Mouse (Mus musculus): ENCODE data around the gene Hsd3b1. TPM values are rescaled to one million over a fixed set of nuclear protein-coding genes. Genes with fewer than 3 reads are reported as not detected.

Hsd3b1 gene
- polyA plus RNA-seq, 1 experiment from 2014 or later: 0.44 TPM

GRCm38 (mm10) chr3:98862800-98863199 is 3.2 kb upstream of the Hsd3b1 start:
- Histone ChIP-seq H3K9ac (ENCODE audit: low read length) (no peak overlapping the region), H3K9me3 (ENCODE audit: control insufficient read depth, low read length) (no peaks in the 10 kb centered on the region), H3K27me3 (ENCODE audit: control insufficient read depth, insufficient read depth, low read length) (no peaks in the 10 kb centered on the region), H3K27ac (ENCODE audit: low read depth, low read length) (no peak overlapping the region), H3K4me1 (replicated peaks; ENCODE audit: control insufficient read depth, insufficient read depth, low read length) (no peaks in the 10 kb centered on the region), H3K36me3 (ENCODE audit: control insufficient read depth, insufficient read depth, low read length) (no peaks in the 10 kb centered on the region), H3K4me3 (ENCODE audit: low read depth, low read length) (no peak overlapping the region), H3K4me2 (ENCODE audit: low read depth, low read length, severe bottlenecking) (no peak overlapping the region)
- ATAC-seq (replicated peaks; ENCODE audit: low FRiP score) (no peak), DNase-seq (ENCODE audit: low spot score) (no peak)
- WGBS: 94% methylated on average over 1 of the region's 1 CpGs

GRCm38 (mm10) chr3:98858051-98858450 is 1.5 kb downstream of the Hsd3b1 start:
- Histone ChIP-seq H3K9me3 (ENCODE audit: control insufficient read depth, low read length) (no peaks in the 10 kb centered on the region), H3K36me3 (ENCODE audit: control insufficient read depth, insufficient read depth, low read length) (no peaks in the 10 kb centered on the region), H3K9ac (ENCODE audit: low read length) (no peak overlapping the region), H3K4me2 (ENCODE audit: low read depth, low read length, severe bottlenecking) (no peak overlapping the region), H3K4me3 (ENCODE audit: low read depth, low read length) (no peak overlapping the region), H3K4me1 (replicated peaks; ENCODE audit: control insufficient read depth, insufficient read depth, low read length) (no peaks in the 10 kb centered on the region), H3K27ac (ENCODE audit: low read depth, low read length) (no peak overlapping the region), H3K27me3 (ENCODE audit: control insufficient read depth, insufficient read depth, low read length) (no peaks in the 10 kb centered on the region)
- 88% methylated on average over 2 of the region's 2 CpGs for WGBS
- DNase-seq (ENCODE audit: low spot score): no peak
- ATAC-seq (replicated peaks; ENCODE audit: low FRiP score): no peak

- DNase-seq (ENCODE audit: low spot score) (no peak), ATAC-seq (replicated peaks; ENCODE audit: low FRiP score) (no peak)
- H3K4me2 ChIP-seq (ENCODE audit: low read depth, low read length, severe bottlenecking): no peak overlapping the region
- H3K9me3 ChIP-seq (ENCODE audit: control insufficient read depth, low read length): no peaks in the 10 kb centered on the region
- no peaks in the 10 kb centered on the region for H3K4me1 ChIP-seq (replicated peaks; ENCODE audit: control insufficient read depth, insufficient read depth, low read length)
- no peak overlapping the region for H3K4me3 ChIP-seq (ENCODE audit: low read depth, low read length)
- H3K27ac ChIP-seq (ENCODE audit: low read depth, low read length): no peak overlapping the region
- H3K9ac ChIP-seq (ENCODE audit: low read length): no peak overlapping the region
- 71% methylated on average over 1 of the region's 1 CpGs for WGBS
- no peaks in the 10 kb centered on the region for H3K27me3 ChIP-seq (ENCODE audit: control insufficient read depth, insufficient read depth, low read length)
- no peaks in the 10 kb centered on the region for H3K36me3 ChIP-seq (ENCODE audit: control insufficient read depth, insufficient read depth, low read length)
Observed at GRCm38 (mm10) chr3:98856892-98857291, 2.7 kb downstream of the Hsd3b1 start.

GRCm38 (mm10) chr3:98855160-98855559 is 4.4 kb downstream of the Hsd3b1 start:
- 0 out of 2 replicates have a peak, but pooled peaks have one; percentile 51 for ATAC-seq (replicated peaks; ENCODE audit: low FRiP score)
- H3K4me1 ChIP-seq (replicated peaks; ENCODE audit: control insufficient read depth, insufficient read depth, low read length): no peaks in the 10 kb centered on the region
- H3K4me2 ChIP-seq (ENCODE audit: low read depth, low read length, severe bottlenecking): no peak overlapping the region
- no peak overlapping the region for H3K27ac ChIP-seq (ENCODE audit: low read depth, low read length)
- no peak overlapping the region for H3K4me3 ChIP-seq (ENCODE audit: low read depth, low read length)
- 82% methylated on average over 3 of the region's 3 CpGs for WGBS
- no peak for DNase-seq (ENCODE audit: low spot score)
- no peaks in the 10 kb centered on the region for H3K27me3 ChIP-seq (ENCODE audit: control insufficient read depth, insufficient read depth, low read length)
- no peak overlapping the region for H3K9ac ChIP-seq (ENCODE audit: low read length)
- H3K36me3 ChIP-seq (ENCODE audit: control insufficient read depth, insufficient read depth, low read length): no peaks in the 10 kb centered on the region
- H3K9me3 ChIP-seq (ENCODE audit: control insufficient read depth, low read length): no peaks in the 10 kb centered on the region

GRCm38 (mm10) chr3:98853685-98854084 is 5.9 kb downstream of the Hsd3b1 start:
- H3K36me3 ChIP-seq (ENCODE audit: control insufficient read depth, insufficient read depth, low read length): no peaks in the 10 kb centered on the region
- no peak for DNase-seq (ENCODE audit: low spot score)
- no peak overlapping the region for H3K27ac ChIP-seq (ENCODE audit: low read depth, low read length)
- H3K4me3 ChIP-seq (ENCODE audit: low read depth, low read length): no peak overlapping the region
- H3K9ac ChIP-seq (ENCODE audit: low read length): no peak overlapping the region
- WGBS: 47% methylated on average over 1 of the region's 1 CpGs
- ATAC-seq (replicated peaks; ENCODE audit: low FRiP score): no peak
- no peaks in the 10 kb centered on the region for H3K9me3 ChIP-seq (ENCODE audit: control insufficient read depth, low read length)
- no peaks in the 10 kb centered on the region for H3K27me3 ChIP-seq (ENCODE audit: control insufficient read depth, insufficient read depth, low read length)
- no peak overlapping the region for H3K4me2 ChIP-seq (ENCODE audit: low read depth, low read length, severe bottlenecking)
- no peaks in the 10 kb centered on the region for H3K4me1 ChIP-seq (replicated peaks; ENCODE audit: control insufficient read depth, insufficient read depth, low read length)

GRCm38 (mm10) chr3:98853051-98853450 is 6.5 kb downstream of the Hsd3b1 start:
- Histone ChIP-seq H3K27me3 (ENCODE audit: control insufficient read depth, insufficient read depth, low read length) (no peaks in the 10 kb centered on the region), H3K36me3 (ENCODE audit: control insufficient read depth, insufficient read depth, low read length) (no peaks in the 10 kb centered on the region), H3K27ac (ENCODE audit: low read depth, low read length) (no peak overlapping the region), H3K4me2 (ENCODE audit: low read depth, low read length, severe bottlenecking) (no peak overlapping the region), H3K9me3 (ENCODE audit: control insufficient read depth, low read length) (no peaks in the 10 kb centered on the region), H3K4me1 (replicated peaks; ENCODE audit: control insufficient read depth, insufficient read depth, low read length) (no peaks in the 10 kb centered on the region), H3K4me3 (ENCODE audit: low read depth, low read length) (no peak overlapping the region), H3K9ac (ENCODE audit: low read length) (no peak overlapping the region)
- ATAC-seq (replicated peaks; ENCODE audit: low FRiP score): no peak
- no peak for DNase-seq (ENCODE audit: low spot score)
- 91% methylated on average over 3 of the region's 3 CpGs for WGBS

GRCm38 (mm10) chr3:98852631-98853030 is 7.0 kb downstream of the Hsd3b1 start:
- Histone ChIP-seq H3K36me3 (ENCODE audit: control insufficient read depth, insufficient read depth, low read length) (no peaks in the 10 kb centered on the region), H3K4me2 (ENCODE audit: low read depth, low read length, severe bottlenecking) (no peak overlapping the region), H3K27me3 (ENCODE audit: control insufficient read depth, insufficient read depth, low read length) (no peaks in the 10 kb centered on the region), H3K4me1 (replicated peaks; ENCODE audit: control insufficient read depth, insufficient read depth, low read length) (no peaks in the 10 kb centered on the region), H3K9me3 (ENCODE audit: control insufficient read depth, low read length) (no peaks in the 10 kb centered on the region), H3K27ac (ENCODE audit: low read depth, low read length) (no peak overlapping the region), H3K9ac (ENCODE audit: low read length) (no peak overlapping the region), H3K4me3 (ENCODE audit: low read depth, low read length) (no peak overlapping the region)
- WGBS: 91% methylated on average over 6 of the region's 6 CpGs
- ATAC-seq (replicated peaks; ENCODE audit: low FRiP score): no peak
- DNase-seq (ENCODE audit: low spot score): no peak

GRCm38 (mm10) chr3:98851853-98852252 is 7.7 kb downstream of the Hsd3b1 start:
- no peak overlapping the region for H3K4me3 ChIP-seq (ENCODE audit: low read depth, low read length)
- 84% methylated on average over 2 of the region's 2 CpGs for WGBS
- no peak for ATAC-seq (replicated peaks; ENCODE audit: low FRiP score)

GRCm38 (mm10) chr3:98850262-98850661 is 9.3 kb downstream of the Hsd3b1 start:
- no peaks in the 10 kb centered on the region for H3K27me3 ChIP-seq (ENCODE audit: control insufficient read depth, insufficient read depth, low read length)
- H3K9ac ChIP-seq (ENCODE audit: low read length): no peak overlapping the region
- H3K9me3 ChIP-seq (ENCODE audit: control insufficient read depth, low read length): no peaks in the 10 kb centered on the region
- H3K36me3 ChIP-seq (ENCODE audit: control insufficient read depth, insufficient read depth, low read length): no peaks in the 10 kb centered on the region
- no peak overlapping the region for H3K27ac ChIP-seq (ENCODE audit: low read depth, low read length)
- DNase-seq (ENCODE audit: low spot score) (no peak), ATAC-seq (replicated peaks; ENCODE audit: low FRiP score) (no peak)
- no peak overlapping the region for H3K4me3 ChIP-seq (ENCODE audit: low read depth, low read length)
- no peaks in the 10 kb centered on the region for H3K4me1 ChIP-seq (replicated peaks; ENCODE audit: control insufficient read depth, insufficient read depth, low read length)
- 91% methylated on average over 5 of the region's 5 CpGs for WGBS
- H3K4me2 ChIP-seq (ENCODE audit: low read depth, low read length, severe bottlenecking): no peak overlapping the region

More at GRCm38 (mm10) chr3:98851853-98852252, 7.7 kb downstream of the Hsd3b1 start:
- no peaks in the 10 kb centered on the region for H3K27me3 ChIP-seq (ENCODE audit: control insufficient read depth, insufficient read depth, low read length)
- H3K9ac ChIP-seq (ENCODE audit: low read length): no peak overlapping the region
- H3K4me1 ChIP-seq (replicated peaks; ENCODE audit: control insufficient read depth, insufficient read depth, low read length): no peaks in the 10 kb centered on the region
- H3K4me2 ChIP-seq (ENCODE audit: low read depth, low read length, severe bottlenecking): no peak overlapping the region
- no peaks in the 10 kb centered on the region for H3K36me3 ChIP-seq (ENCODE audit: control insufficient read depth, insufficient read depth, low read length)
- DNase-seq (ENCODE audit: low spot score): no peak
- no peaks in the 10 kb centered on the region for H3K9me3 ChIP-seq (ENCODE audit: control insufficient read depth, low read length)
- no peak overlapping the region for H3K27ac ChIP-seq (ENCODE audit: low read depth, low read length)

All from forebrain, embryonic 11.5 days (tissue).